Mouse (Mus musculus) forebrain, embryonic 11.5 days (tissue): ENCODE results near the gene Bmp2k. TPM values are rescaled to one million over a fixed set of nuclear protein-coding genes. Genes with fewer than 3 reads are reported as not detected.

ENCODE experiments used
- ATAC-seq: fragments of 200-750 bp; cut with Nextera tagmentation; replicated peaks from 2 replicates; pipeline ENCODE4 v1.8.0; 2017; ENCODE audit warnings: moderate TSS enrichment; ENCODE audit not compliant: low FRiP score
- DNase-seq: peaks from one replicate; pipeline ENCODE4 v3.0.0-alpha.2; 2017; ENCODE audit warnings: low spot score
- H3K27ac ChIP-seq: fragments of 300-500 bp; sonication (generic); 2 replicates; pipeline ENCODE4 v1.5.1; 2014; ENCODE audit warnings: low read depth, low read length
- H3K27me3 ChIP-seq: fragments of 300-500 bp; sonication (generic); 2 replicates; pipeline ENCODE4 v1.6.1; 2014; ENCODE audit warnings: mild to moderate bottlenecking, low read length, mixed read lengths; ENCODE audit not compliant: control insufficient read depth, insufficient read depth
- H3K36me3 ChIP-seq: fragments of 300-500 bp; sonication (generic); 2 replicates; pipeline ENCODE4 v1.6.1; 2014; ENCODE audit warnings: mild to moderate bottlenecking, low read length, moderate library complexity, mixed read lengths; ENCODE audit not compliant: control insufficient read depth, insufficient read depth
- H3K4me1 ChIP-seq: fragments of 300-500 bp; sonication (generic); replicated peaks from 2 replicates; pipeline ENCODE4 v1.6.1; 2014; ENCODE audit warnings: low read length, mixed read lengths; ENCODE audit not compliant: control insufficient read depth, insufficient read depth
- H3K4me2 ChIP-seq: fragments of 300-500 bp; sonication (generic); 2 replicates; pipeline ENCODE4 v1.6.1; 2014; ENCODE audit warnings: low read depth, mild to moderate bottlenecking, low read length, moderate library complexity, mixed read lengths; ENCODE audit not compliant: severe bottlenecking
- H3K4me3 ChIP-seq: fragments of 300-500 bp; sonication (generic); 2 replicates; pipeline ENCODE4 v1.5.1; 2014; ENCODE audit warnings: low read depth, low read length
- H3K9ac ChIP-seq: fragments of 300-500 bp; sonication (generic); 2 replicates; pipeline ENCODE4 v1.6.1; 2014; ENCODE audit warnings: low read length
- H3K9me3 ChIP-seq: fragments of 300-500 bp; sonication (generic); 2 replicates; pipeline ENCODE4 v1.6.1; 2016; ENCODE audit warnings: low read length, mixed read lengths; ENCODE audit not compliant: control insufficient read depth
- WGBS: fragments of 180-500 bp; shearing (Covaris S2); extraction: QIAGEN DNeasy Blood & Tissue Kit; methylation state at CpG from one replicate; pipeline ENCODE4 v1.1.7; 2014; 5-methylcytosine and 5-hydroxymethylcytosine counted together
- polyA plus RNA-seq: library from polyadenylated mRNA; unstranded; fragments of >200 nt; fragmentation: Nextera tagmentation; extraction: Ambion mirVana; gene quantifications from 2 replicates; pipeline ENCODE4 v1.2.1, GENCODE M21; 2014

The Bmp2k gene
- polyA plus RNA-seq, 1 experiment from 2014 or later: 10.2 TPM

- H3K27me3 ChIP-seq: no peaks in the 10 kb centered on the region
- no peak for ATAC-seq
- no peak for DNase-seq
- H3K9me3 ChIP-seq: no peaks in the 10 kb centered on the region
- no peak overlapping the region for H3K27ac ChIP-seq
- peaks cover 5% of the 10 kb centered on the region; the same call in 1 of the 2 replicates for H3K4me1 ChIP-seq
- no peaks in the 10 kb centered on the region for H3K36me3 ChIP-seq
- no peak overlapping the region for H3K9ac ChIP-seq
- 84% methylated on average over 3 of the region's 3 CpGs for WGBS
- no peak overlapping the region for H3K4me3 ChIP-seq
- H3K4me2 ChIP-seq: no peak overlapping the region
Measured at GRCm38 (mm10) chr5:96976150-96976549, 21.3 kb upstream of the Bmp2k start.

DNA sequence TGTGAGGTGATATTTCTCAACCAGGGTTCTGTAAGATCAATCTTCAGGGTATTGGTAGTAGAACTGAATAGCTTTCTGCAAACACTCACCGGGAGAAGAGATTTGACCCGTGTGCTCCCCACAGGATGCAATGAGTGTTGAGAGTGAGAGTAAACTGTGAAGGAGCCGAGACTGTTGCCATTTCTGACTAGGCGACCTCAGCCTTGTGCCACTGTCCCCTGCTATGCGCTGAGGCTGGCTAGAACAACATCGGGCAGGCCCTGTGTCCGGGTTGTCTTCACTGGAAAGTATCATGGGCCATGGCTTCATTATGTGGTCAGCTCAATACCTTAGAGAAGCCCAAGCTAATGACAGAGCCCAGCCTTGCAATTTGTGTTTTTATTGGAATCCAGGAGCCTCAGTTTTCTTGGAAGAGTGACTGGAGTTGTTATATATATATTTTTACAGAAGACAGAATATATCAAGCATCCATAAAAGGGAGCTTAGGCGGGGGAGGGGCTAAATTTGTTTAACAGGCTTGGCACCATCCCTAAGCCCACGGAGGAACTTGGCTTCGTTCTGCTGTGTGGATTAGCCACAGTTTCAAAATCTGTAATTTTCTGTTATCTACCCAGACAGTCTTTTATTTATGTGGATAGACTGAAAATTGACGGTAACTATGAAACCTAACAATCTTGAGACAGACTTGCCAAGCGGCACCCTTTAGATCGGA lies 18.0 kb upstream of the Bmp2k start:
- H3K4me2 ChIP-seq: no peak overlapping the region
- no peak for ATAC-seq
- no peak overlapping the region for H3K4me3 ChIP-seq
- H3K9ac ChIP-seq: no peak overlapping the region
- DNase-seq: no peak
- WGBS: 60% methylated on average over 13 of the region's 13 CpGs
- no peaks in the 10 kb centered on the region for H3K36me3 ChIP-seq
- no peaks in the 10 kb centered on the region for H3K9me3 ChIP-seq
- no peak overlapping the region for H3K27ac ChIP-seq
- H3K27me3 ChIP-seq: no peaks in the 10 kb centered on the region
- peaks cover 5% of the 10 kb centered on the region; the same call in 1 of the 2 replicates for H3K4me1 ChIP-seq

DNA sequence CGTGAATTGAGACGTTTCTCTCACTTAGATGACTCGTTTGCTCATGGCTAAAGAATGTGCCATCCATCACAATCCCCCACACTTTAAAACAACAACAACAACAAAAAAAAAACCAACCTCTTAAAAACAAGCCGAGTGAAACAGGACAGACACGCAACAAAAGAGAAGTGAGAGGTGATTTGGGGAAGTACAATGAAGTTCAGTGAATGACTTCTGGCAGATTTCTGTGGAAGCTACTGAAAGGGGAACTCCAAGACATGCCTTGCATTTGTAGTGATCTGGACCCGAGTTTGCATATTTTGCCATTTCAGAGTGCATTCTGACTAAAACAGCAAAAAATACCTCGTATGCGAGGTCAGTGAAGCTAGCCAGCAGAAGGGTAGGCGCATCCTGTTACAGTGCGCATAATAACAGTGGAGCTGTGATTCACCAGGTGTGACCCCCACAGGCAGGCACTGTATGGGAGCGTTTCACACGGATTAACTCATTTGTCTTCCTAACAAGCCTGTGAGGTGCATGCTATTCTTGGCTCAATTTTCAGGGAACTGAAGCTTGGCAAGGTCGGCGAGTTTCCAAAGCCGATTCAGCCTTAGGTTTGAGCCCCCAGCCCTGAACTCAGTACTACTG lies 17.4 kb upstream of the Bmp2k start:
- no peak overlapping the region for H3K4me2 ChIP-seq
- no peaks in the 10 kb centered on the region for H3K9me3 ChIP-seq
- no peak overlapping the region for H3K27ac ChIP-seq
- DNase-seq (no peak), ATAC-seq (no peak)
- H3K36me3 ChIP-seq: no peaks in the 10 kb centered on the region
- no peak overlapping the region for H3K4me3 ChIP-seq
- H3K4me1 ChIP-seq: peaks cover 5% of the 10 kb centered on the region; the same call in 1 of the 2 replicates
- H3K27me3 ChIP-seq: no peaks in the 10 kb centered on the region
- no peak overlapping the region for H3K9ac ChIP-seq
- WGBS: 28% methylated on average over 15 of the region's 15 CpGs

- Histone ChIP-seq H3K9ac (no peak overlapping the region), H3K36me3 (no peaks in the 10 kb centered on the region), H3K4me2 (no peak overlapping the region), H3K9me3 (no peaks in the 10 kb centered on the region), H3K27ac (no peak overlapping the region), H3K4me3 (no peak overlapping the region), H3K27me3 (no peaks in the 10 kb centered on the region), H3K4me1 (peaks cover 5% of the 10 kb centered on the region; the same call in 1 of the 2 replicates)
- DNase-seq (no peak), ATAC-seq (no peak)
- 82% methylated on average over 3 of the region's 3 CpGs for WGBS
Measured at GRCm38 (mm10) chr5:96981987-96982386, 15.5 kb upstream of the Bmp2k start.

DNA sequence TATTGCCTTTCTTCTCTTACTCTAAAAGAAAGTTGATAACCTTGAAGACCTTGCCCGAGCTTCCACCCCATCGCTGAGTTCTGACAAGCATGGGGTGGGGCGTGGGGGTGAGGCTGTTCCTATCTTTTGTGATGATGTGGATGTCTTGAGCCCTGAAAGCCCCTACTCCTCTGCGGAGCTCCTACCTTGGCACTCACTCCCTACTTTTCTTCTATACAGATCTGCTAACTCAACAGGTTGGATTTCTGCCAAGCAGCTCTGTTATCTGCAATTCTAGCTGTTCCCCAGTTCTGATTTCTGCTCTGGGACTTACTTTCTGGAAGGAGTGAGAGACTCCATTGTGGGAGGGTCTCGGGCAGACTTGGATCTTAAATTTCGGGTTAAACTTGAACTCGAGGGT lies 14.3 kb upstream of the Bmp2k start:
- Histone ChIP-seq H3K4me2 (no peak overlapping the region), H3K27ac (no peak overlapping the region), H3K36me3 (no peaks in the 10 kb centered on the region), H3K9me3 (no peaks in the 10 kb centered on the region), H3K9ac (no peak overlapping the region), H3K4me1 (peaks cover 5% of the 10 kb centered on the region; the same call in 1 of the 2 replicates), H3K4me3 (no peak overlapping the region), H3K27me3 (no peaks in the 10 kb centered on the region)
- ATAC-seq (no peak), DNase-seq (no peak)
- 90% methylated on average over 7 of the region's 7 CpGs for WGBS

- Histone ChIP-seq H3K9me3 (no peaks in the 10 kb centered on the region), H3K4me3 (no peak overlapping the region), H3K4me2 (no peak overlapping the region), H3K4me1 (no peaks in the 10 kb centered on the region), H3K27me3 (no peaks in the 10 kb centered on the region), H3K9ac (no peak overlapping the region), H3K27ac (no peak overlapping the region), H3K36me3 (no peaks in the 10 kb centered on the region)
- ATAC-seq (no peak), DNase-seq (no peak)
- 87% methylated on average over 3 of the region's 3 CpGs for WGBS
Measured at GRCm38 (mm10) chr5:96986850-96987249, 10.6 kb upstream of the Bmp2k start.

DNA sequence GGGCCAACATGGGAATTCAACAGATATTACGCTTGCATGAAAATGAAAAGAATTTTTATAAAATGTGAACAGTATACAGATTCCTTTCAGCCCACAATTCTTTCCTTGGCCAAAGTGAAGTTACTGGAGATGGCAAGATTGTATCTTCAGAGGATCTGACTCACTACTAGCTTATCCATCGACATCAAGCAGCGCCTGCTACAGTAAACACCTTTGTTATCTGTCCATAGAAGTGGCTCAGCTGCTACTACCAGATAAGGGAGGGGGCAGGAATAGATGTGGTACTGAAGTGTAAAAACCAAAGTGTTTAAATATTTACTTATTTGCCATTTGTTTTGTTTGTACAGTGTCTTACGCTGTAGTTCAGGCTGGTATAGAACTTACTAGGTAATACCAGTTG lies 8.6 kb upstream of the Bmp2k start:
- Histone ChIP-seq H3K27me3 (no peaks in the 10 kb centered on the region), H3K4me2 (no peak overlapping the region), H3K27ac (no peak overlapping the region), H3K9me3 (no peaks in the 10 kb centered on the region), H3K4me1 (no peaks in the 10 kb centered on the region), H3K36me3 (no peaks in the 10 kb centered on the region), H3K9ac (no peak overlapping the region), H3K4me3 (no peak overlapping the region)
- ATAC-seq (no peak), DNase-seq (no peak)
- 91% methylated on average over 4 of the region's 4 CpGs for WGBS

GRCm38 (mm10) chr5:96991156-96991555 lies 6.3 kb upstream of the Bmp2k start:
- WGBS: 91% methylated on average over 6 of the region's 6 CpGs

DNA sequence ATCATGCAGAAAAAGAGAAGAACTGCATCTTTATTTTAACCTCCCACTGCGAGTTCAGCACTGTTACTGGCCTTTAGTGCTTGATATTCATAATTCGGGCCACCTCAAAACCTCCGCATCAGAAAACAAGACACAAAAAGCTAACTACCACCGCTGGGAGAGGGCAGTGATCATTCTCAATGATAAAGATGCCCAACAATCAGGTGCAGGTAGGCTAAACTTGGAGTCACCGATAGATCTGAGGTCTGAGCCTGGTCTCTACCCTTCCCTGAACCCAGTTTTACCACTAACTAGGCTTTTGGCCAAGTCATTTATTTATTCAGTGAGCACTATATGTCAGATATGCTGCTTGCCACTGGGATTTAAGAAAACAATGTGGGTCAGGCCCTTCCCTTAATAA lies 4.8 kb upstream of the Bmp2k start:
- Histone ChIP-seq H3K27ac (no peak overlapping the region), H3K36me3 (no peaks in the 10 kb centered on the region), H3K4me3 (no peak overlapping the region), H3K9me3 (no peaks in the 10 kb centered on the region), H3K4me1 (0 out of 2 replicates have a peak, but pooled peaks cover 4% of the 10 kb centered on the region), H3K4me2 (no peak overlapping the region), H3K9ac (no peak overlapping the region), H3K27me3 (no peaks in the 10 kb centered on the region)
- DNase-seq (no peak), ATAC-seq (no peak)
- WGBS: 91% methylated on average over 5 of the region's 5 CpGs

More at GRCm38 (mm10) chr5:96991156-96991555, 6.3 kb upstream of the Bmp2k start:
- Histone ChIP-seq H3K4me3 (no peak overlapping the region), H3K27ac (no peak overlapping the region), H3K36me3 (no peaks in the 10 kb centered on the region), H3K9me3 (no peaks in the 10 kb centered on the region), H3K27me3 (no peaks in the 10 kb centered on the region), H3K4me2 (no peak overlapping the region), H3K4me1 (no peaks in the 10 kb centered on the region), H3K9ac (no peak overlapping the region)
- no peak for ATAC-seq
- DNase-seq: no peak
